Mouse (Mus musculus): ENCODE measurements around the gene Nol11.
A peak's percentile ranks its signal among the peaks of the same experiment; 100 is the strongest.

Nol11 gene

DNA sequence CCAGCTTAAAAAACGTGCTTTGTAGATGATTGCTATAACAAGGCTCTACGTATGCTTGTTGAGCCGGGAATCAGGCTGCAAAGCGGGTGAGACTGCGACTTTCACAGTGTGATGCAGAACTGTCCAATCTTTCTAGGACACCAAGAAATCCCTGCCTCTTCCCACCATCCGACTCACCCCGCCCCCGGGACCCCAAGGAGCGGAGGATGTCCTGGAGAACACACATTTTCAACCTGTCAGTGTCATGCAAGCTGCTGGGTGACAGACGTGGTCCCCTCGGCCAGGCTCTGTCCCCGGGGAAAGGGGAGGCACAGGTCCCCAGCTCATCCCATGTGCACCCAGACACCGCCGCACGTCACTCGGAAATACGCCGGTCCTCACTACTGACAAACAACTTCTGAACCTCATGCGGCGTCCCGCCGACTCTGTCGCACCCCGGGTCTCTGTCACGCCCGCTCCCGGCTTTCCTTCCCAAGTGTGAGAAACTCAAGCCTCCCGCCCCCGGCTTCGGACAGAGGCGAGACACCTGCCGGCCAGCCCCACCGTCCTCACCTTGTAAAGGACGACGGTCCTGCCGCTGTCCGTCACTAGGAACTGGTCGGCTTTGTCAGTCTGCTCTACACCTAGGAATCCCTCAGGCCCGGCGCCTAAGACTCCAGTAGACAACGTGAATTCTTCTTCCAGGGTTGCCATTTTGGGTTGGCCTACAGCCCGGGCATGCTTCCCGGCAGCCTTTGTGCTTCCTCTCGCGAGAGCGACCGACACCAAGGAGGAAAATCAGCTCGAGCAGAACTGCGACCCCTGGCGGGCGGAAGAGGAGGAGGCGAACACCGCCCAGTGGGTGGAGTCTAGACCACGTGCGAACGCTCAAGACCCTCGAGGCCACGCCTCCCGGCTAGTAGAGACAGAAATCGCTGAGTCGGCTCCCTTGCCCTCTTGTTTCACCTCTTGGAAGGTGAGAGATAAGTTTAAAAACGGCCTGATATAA lies at the start of gene Nol11:
TSS of gene Nol11 (minus strand) at position 817 of the 988 bp plus-strand sequence.
- DNase-seq = peak; percentile 98 to 100

DNA sequence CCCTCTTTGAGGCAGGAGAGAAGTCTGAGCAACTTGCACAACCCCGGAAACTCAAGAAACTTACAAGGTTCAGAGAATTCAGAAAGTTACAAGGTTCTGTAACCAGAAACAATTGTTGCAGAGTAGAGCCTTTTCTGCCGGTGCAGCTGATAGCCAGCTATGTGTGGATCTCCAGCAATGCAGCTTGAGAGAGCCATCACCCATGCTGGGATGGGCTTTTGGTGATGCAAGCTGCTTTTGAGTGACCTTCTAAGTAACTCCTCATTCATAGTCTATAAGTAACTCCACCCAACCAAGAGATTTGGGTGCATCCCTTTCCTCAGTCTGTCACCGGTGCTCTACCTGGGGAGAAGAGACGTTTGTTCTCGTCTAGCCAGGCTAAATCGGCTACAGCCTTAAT lies 49.3 kb upstream of the Nol11 start:
- DNase-seq = no peak

DNA sequence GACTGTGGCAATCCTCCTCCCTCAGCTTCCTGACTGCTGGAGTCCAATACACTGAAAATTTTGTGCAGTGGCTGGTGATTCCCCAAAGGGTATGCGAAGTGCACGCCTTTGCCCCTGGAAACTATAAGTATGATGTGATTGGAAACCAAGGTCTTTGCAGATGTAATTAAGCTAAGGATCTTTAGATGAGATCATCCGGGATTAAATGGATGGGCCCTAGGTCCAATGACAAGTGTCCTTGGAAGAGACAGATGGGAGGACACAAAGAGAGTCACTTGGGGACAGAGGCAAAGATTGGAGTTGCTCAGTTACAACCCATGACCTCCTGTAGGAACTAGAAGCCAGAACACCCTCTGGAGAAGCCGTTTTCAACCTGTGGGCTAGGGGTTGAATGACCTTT lies 48.4 kb upstream of the Nol11 start:
- no peak for DNase-seq

DNA sequence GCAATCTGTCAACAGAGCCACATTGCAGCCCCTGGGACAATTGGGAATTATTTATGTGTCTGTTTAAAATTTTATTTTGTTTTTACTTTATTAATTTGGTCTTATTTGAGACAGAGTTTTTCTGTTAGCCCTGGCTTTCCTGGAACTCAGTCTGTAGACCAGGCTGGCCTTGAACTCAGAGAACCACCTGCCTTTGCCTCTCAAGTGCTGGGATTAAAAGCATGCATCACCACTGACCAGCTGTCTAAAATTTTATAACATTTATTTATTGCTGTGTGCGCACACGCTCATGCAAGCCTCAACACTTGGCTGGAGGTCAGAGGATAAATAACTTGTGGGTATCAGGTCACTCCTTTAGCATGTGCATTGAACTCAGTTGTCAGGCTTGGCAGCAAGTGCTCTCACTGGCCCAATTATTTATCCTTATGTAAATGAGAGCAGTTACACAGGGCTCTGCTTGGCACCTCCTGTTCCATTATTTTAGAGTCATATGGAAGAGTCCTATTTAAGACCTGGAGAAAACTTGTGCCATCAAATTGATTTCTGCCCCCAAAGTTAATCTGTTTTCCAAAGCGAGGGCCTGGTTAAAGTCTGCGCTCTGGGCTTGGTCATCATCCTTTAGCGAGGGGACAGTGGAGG lies 44.2 kb upstream of the Nol11 start:
- DNase-seq = no peak

DNA sequence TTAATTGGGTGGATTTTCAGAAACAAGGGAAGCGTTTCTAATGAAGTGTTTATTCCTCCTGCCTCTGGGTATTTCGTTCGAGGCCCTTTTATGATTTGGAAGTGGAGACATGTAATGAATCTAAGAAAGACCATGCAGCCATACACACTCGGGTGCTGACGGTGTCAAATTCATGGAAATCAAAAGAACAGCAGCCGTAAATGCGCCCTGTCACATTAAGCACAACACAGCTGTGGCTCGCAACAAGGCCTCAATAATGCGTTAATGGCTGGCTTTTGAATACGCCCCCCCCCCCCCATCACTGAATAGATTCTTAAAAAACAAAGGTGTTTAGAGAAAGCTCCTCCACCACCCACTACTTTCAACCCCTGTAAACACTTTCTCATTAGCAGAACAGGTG lies 40.9 kb upstream of the Nol11 start:
- DNase-seq = no peak

DNA sequence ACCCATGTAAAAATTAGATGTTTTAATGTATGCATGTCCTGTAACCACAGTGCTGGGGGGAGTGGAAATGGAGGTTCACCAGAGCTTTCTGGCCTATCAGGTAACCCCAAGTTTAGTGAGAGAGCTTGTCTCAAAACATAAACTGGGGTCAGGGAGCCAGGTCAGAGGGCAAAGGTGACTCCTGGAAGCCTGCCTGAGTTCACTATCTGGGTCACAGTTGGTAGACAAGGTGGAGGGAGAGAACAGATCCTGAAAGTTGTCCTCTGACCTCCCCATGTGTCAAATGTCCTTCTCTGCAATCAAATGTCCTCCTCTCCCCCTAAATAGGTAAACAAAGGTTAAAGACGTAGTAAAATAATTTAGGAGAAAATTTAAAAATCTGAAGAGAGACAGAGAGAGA lies 37.2 kb upstream of the Nol11 start:
- no peak for DNase-seq

DNA sequence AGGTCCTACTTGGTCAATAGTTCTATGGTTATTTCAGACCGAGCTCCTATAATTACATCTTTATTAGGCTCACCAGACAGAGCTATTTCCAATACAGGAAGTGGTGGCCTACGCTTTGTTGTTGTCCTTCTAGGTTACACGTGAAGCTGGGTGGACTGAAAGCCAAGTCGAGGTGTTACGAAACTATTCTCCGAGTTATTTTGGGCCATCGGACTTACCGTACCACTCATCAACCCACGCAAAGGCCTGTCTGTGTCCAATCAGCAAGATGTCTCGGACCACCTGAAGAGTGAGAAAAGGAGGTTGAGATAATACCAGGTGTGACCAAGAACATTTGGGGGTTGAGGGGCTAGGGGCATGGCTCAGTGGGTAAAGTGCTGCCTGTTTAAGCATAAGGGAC lies 36.8 kb upstream of the Nol11 start:
- no peak for DNase-seq

DNA sequence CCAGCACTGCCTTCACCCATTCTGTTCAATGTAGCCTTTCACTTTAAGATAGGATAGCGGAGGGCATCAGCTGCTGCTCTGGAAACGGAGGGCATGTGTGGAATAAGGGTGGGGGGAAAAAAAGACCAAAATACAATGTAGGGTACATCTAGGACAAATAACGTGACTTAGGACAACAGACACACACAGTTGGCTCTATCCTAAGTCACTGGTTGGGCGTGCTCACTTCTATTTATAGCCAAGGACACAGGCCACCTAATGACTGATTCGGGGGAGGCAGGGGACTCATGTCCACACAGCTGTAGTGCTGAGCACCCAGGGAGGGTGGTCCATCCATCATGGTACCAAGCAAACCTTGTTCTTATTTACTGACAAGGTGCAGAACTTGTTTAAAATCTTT lies 36.1 kb upstream of the Nol11 start:
- no peak for DNase-seq

DNA sequence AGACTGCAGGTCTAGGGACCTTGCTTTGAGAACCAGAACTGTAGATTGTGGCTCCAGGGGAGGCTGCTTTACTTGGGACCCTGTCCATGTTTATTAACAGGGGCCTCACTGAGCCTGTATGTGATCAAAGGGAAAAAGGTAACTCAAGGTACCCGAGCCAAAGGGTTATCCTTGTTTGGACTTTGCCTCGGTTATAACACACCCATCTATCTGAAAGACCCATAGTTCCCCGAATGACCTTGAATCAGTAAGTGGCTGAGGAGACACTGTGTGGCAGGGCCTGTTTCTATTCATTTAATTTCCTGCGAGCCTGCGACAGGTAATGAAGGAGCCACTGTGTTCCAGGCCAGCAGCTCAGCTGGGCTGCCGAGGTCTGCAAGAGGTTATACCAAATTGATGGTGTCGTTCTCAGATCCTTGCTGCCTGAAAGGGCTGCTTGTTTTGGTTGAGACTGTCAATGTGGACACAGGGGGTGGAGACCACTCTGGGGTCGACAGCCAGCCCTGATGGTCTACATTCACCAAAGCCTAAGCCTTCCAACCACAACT lies 34.6 kb upstream of the Nol11 start:
- no peak for DNase-seq

DNA sequence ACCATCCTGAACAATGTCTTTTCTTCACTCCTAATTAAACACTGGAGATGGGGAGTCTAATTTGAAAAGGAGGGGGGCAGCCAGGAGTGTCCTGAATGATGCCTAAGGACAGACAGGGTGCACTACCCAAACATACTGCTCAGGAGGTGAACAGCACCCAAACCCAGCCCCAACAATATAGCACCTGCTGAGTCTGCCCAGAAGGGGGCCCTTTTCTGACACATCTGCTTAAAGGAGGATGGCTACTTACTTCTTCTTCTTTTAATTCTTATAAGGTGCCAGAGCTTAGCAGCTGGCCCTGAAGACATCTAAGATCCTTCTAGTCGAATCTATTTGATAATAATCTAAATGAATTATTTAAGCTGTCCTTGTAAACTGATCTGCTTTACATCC lies 34.0 kb upstream of the Nol11 start:
- DNase-seq = no peak

DNA sequence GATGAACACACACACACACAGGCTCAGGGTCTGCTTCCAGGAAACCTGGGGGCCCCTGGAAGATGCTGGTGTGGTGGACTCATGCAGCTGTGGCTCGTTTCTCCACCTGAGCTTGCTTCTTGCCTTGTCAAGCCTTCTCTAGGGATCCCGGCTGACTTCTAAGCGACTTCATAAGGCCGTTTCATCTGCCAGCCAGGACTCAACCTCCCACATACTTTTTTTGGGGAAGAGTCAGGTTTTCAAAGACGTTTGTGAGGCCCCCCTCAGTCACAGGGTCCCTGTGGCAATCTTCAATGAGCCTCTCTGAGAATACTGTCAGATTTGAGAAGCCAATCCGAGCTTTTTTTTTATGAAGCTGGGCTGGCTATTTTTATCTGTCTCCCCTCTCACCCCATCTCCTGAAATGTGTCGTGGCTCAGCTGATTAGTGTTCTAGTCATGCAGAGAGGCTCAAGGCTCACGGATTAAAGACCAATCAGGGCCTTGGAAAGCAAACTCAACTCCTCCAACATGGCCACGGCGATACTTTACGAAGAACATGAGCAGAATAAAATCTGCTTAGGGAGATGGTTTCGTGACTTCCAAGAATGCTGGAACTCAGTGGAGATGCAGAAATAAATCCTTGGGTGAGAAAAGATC lies 33.5 kb upstream of the Nol11 start:
- DNase-seq = no peak

DNA sequence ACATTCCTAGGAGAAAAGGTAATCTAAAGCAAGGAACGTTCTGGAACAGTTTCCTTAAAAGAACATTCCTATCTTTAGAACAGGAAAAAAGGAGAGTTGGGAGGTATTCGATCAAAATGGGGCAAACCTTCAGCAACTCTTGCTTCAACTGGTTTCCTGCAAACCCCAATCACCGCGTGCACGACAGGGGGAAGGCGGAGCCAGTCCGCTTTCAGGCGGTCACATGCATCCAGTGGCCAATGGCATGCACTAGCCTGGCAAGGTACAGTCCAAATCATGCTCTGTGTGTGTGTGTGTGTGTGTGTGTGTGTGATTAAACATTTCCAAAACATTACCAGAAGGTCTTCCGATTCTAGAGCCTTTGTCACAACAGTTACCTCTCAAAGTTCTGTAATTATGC lies 25.9 kb upstream of the Nol11 start:
- no peak for DNase-seq

DNA sequence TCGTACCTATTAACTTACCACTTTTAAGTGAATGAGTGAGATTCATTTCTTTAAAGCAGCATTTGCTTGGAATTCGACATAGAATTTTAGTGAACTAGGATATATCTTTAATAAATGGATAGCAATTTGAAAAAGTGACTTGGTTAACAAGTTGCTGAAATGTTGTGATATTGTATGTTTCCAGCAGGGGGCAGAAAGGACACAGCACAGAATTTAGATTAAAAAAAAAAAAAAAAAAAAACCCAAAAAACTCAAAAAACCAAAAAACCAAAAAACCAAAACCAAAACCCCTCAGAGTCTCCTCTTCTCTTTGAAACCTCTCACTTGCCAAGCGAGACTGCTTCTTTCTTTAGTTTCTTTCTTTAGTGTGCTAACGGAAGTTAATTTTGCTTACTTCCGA lies 24.6 kb upstream of the Nol11 start:
- no peak for DNase-seq

DNA sequence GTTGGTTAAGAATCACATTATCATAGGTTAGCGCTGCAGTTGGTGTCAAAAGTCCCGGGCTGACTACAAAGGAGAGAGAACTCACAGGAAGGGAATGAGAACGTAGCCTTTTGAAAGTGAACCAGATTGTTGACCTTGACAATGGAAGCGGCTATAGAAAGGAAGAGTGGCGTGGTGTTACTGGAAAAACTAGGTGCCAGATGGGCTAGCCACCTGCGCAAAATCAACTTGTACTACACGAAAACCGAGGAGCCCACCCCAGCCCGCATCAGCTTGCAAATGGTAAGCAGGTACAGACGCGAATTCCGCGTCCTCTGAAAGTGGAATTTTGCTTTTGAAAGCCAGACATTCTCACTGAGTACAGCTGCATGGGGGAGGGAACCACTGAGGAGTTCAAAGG lies 20.6 kb upstream of the Nol11 start:
- no peak for DNase-seq

DNA sequence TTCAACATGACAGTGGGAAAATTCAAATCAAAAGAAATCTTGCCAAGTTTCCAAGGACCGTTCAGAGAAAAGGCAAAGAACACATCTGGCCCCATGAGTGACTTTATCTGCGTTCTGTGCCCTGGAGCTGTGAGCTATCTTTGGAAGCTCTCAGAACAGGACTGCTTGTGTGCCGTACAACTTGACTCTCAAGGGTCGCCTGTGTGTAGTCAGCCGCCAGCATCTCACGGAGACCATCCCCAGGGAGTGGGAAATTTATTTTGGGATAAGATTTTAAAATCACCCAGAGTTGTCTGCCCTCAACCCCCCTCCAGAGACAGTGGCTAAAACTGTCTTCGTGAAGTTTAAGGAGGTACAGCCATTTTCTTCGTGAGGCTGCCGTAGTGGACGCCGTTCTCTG lies 12.6 kb upstream of the Nol11 start:
- DNase-seq = no peak

DNA sequence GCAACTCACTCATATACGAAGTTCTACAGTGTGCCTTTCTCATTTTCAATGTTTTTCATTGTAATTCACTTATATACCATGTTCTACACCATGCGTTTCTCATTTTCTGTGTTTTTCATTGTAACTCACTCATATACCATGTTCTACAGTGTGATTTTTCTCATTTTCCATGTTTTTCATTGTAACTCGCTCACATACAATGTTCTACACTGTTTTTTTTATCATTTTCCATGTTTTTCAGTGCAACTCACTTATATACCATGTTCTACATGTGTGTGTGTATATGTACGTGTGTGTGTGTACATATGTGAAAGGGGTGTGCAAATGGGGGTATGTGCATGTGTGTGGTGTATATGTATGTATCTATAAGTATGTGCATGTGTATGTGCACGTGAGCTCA lies 10.1 kb upstream of the Nol11 start:
- DNase-seq = no peak

DNA sequence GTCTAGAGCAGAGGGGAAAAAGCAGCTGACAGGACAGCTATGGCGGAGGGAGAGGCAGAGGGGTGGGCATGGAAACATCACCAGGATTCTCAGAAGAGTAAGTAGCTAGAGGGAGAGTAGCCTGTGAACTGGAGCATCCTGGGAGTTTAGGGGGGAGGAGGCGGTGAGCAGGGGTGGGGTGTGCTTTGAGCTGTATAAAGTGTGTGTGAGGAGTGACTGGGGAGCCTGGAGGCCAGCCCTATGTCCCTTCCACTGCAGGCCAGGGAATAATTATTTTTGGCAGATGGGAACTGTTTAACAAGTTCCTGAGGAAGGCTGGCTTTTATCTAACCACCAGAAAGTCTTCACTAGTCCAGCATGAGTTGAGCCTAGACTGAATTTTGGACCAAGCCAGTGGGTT lies 6.2 kb upstream of the Nol11 start:
- DNase-seq = no peak

DNA sequence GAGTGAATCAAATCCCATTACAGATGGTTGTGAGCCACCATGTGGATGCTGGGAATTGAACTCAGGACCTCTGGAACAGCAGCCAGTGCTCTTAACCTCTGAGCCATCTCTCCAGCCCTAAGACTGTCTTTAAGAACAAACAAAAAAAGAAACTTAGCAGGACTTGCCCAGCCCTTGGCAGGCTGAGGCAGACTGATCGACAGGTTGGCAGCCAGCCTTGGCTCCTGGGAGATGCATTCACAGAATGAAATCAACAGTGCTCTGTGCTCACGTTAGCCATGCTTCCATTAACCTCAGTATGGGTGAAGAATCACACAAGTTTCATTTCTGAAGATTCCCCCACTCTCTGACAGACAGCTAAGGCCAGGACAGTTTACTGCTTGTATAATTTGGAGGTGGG lies 1.2 kb upstream of the Nol11 start:
- no peak for DNase-seq

DNA sequence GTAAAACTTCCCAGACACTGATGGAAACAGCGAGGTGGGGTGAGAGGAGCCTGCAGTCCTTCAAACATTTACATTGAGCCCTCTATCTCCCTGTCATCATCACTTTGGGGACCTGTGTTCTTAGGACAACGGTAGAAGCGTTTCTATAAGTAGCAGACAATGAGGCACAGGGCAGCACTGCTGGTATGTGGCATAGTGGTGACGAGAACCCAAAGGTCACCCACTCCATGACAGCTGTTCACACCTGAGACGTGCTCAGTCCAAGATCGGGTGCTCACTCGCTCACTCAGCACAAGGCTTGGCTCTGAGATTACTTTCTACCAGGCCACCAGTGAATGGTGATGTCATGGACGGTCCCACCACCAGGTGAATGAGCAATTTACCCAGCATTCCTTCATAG lies 5.4 kb downstream of the Nol11 start:
- no peak for DNase-seq

DNA sequence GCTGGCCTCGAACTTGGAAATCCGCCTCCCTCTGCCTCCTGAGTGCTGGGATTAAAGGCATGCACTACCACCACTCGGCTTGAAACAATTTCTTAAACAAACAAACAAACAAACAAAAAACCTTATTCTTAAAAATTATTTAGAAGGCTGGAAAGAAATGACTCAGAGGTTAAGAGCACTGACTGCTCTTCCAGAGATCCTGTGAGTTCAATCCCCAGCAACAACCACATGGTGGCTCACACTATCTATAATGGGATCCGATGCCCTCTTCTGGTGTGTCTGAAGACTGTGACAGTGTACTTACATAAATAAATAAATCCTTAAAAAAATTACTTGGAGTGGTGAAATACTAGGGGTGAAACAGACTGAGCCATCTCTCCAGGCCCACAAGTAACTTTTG lies 28.0 kb downstream of the Nol11 start:
- DNase-seq = no peak

DNA sequence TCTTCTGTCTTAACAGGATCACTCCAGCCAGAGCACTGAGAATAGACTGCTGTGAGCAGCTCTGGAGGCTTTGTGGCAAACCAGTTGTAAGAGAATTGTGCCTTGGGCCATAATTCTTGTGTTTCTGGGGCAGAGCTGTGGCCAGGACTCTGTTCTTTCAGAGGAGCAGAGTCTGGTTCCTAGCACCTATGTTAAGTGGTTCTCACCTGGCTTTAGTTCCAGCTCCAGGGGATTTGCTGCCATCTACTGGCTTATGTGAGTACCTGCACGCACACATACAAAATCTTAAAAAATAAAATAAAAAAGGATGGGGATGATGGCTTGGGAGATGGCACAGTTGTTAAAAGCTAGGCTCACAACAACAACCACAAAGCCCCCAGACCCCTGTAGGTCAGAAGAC lies 30.1 kb downstream of the Nol11 start:
- no peak for DNase-seq

DNA sequence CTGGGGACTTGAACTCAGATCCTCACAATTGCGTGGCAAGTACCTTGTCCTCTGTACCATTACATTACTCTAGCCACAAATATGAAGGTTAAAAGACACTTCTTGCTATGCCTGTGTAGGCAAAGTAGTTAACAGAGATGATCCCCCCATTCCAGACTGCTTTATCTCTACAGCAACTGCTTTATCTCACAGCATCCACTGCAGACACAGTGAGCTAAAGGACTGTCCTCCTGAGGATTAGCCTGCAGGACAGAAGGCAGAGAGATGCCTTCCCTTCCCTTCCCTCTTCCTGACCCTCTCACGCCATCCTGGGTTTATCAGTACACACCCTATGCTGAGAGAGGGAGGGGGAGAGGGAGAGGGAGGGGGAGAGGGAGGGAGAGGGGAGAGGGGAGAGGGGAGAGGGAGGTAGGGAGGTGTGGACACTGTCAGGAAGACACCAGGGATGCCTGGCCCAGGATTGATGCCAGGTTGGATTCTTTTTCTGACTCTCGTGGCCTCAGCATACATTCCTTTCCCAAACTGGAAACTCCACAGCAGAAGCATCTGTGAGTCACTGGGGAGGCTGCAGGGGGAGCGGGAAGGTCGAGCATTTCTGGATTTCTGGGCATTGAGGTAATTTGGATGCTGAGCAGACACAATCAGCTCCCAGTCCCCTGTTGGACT lies 32.1 kb downstream of the Nol11 start:
- DNase-seq = no peak

DNA sequence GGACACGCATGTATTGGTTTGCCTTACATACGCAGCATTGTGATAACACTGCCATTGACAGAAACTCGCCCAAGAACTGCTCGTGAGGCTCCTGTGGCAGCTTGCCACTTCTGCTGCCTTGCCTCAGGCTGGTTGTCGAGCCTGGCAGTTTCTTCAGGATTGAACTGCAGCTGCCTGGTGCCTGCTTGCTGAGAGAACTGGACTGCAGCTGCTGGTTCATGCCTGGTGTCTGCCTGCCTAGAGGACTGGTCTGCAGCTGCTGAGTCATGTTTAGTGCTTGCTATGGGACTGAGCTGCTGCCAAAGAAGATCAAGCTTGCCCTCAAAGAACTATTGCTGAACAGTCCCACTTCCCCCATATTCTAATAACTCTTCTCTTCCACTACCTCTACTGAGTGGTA lies 33.9 kb downstream of the Nol11 start:
- DNase-seq = no peak

Measured in kidney, adult 8-10 months (tissue).